Mouse (Mus musculus): Measurements from ENCODE around the gene Znfx1.
A peak's percentile ranks its signal among the peaks of the same experiment; 100 is the strongest.

Znfx1 gene

DNA sequence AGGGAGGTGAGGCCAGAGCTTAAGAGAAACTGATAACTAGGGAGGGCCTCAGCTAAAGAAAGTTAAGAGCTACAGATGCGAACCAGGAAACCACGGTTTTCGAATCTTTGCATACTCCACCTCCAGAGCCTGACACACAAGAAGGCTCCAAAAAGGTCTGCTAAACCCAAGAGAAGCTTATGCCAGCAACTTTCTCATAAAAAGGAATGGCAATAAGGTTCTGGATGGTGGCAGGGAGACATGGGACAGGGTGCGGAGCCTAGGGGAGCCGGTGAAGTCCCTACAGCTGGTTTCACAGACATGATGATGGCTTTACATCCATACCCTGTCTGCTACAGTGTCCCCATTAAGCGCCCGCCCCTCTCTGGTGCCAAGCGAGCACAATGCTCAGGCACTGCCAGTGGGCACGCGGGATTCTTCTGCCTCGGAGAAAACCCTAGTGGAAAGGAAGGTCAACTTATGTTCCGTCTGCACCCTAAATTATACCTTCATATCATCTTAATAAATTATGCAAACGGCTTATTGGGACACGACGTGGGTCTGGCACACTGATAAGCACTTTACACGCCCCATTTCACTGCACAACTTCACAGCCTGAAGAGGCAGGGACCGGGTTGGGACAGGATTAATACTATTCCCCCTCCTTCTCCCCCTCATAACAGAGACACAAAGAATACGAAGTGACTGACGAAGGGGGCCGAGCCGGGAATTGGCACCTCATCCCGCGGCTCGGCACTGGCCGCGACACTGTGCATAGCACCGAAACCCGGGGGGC lies 67.6 kb downstream of the Znfx1 start:
- peak; percentile 55 for DNase-seq (ENCODE audit: low read depth)

DNA sequence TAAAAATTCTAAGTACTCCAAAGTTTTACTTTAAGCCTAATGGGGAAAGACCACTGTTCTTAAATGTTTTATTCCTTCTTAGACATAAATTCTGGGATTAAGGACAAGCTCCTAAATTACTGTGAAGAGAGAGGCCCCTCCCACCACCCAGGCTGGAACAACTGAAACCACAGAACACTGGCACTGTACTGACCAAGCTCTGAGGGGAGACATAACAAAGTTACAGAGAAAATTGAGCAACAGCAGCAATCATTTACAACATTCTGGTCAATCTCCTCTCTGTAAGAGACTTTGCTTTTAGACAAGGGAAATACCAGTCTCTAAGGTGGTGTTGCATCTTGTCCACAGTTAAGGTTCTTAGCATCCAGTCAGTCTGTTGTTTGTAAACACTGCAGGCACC lies 70.9 kb downstream of the Znfx1 start:
- DNase-seq (ENCODE audit: low read depth): no peak

DNA sequence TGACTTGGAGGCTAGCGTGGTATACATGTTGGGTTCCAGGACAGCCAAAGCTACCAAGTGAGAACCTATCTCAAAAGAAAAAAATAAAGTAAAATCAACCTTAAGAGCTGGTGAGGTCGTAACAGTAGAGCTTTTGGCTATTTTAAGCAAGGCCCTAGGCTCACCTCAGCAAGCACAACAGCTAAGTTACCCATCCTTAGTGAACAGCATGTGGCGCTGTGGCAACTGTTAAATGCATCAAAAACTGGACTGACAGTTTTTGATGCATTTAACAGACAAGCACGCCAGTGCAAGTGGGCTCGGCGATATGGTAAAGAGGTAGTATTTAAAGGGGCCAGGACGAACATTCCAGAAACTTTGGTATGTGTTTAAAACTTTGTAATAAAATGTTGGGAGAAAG lies 72.0 kb downstream of the Znfx1 start:
- DNase-seq (ENCODE audit: low read depth): no peak

Measured in c-Kit-positive CD71-positive TER-119-negative erythroid progenitor cells, embryonic 14.5 days (primary cell).